Mouse (Mus musculus): Measurements from ENCODE around the gene Antxr1. TPM values are rescaled to one million over a fixed set of nuclear protein-coding genes. Genes with fewer than 3 reads are reported as not detected.

Gene Antxr1
- total RNA-seq, 2 experiments from 2014 or later: 19.4 to 19.5 TPM

DNA sequence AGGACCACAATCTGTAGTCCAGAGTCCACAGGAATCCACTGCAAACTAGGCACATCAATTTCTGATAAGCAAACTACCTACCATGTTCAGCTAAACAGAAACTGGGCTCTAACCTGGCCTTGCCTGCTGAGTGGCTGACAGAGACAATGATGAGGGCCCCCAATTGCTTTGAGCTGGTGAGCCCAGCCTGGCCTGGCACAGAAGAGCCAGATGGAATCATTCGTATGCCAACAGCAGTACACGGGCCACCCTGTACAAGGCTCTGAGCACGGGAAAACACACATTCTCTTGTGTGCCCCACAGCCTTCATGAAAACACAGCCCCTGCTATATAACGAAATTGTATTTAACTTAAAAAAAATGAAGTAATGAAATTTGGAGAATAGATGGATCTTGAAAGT lies 128.8 kb downstream of the Antxr1 start:
- intact Hi-C loops (cut with DNase I): no loop called here
- no peak for DNase-seq

DNA sequence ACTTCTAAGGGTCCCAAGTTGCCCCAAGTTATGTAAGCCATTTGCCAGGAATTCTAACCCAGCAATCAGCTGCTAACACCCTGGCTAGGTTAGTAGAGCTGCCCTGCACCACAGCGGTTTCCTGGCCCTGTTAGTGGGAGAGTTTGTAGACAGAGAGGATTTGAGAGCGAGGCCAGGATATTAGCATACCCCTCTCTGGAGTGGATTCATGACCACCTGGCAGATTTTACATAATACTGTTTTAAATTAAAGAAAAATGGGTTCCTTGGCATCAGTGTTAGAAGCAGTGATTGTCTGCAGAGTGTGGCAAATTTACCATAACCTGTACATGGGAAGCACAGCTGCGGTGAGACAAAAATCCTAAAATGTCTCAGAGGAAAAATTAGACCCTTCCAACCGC lies 132.2 kb downstream of the Antxr1 start:
- DNase-seq: no peak
- intact Hi-C loops (cut with DNase I): no loop called here

DNA sequence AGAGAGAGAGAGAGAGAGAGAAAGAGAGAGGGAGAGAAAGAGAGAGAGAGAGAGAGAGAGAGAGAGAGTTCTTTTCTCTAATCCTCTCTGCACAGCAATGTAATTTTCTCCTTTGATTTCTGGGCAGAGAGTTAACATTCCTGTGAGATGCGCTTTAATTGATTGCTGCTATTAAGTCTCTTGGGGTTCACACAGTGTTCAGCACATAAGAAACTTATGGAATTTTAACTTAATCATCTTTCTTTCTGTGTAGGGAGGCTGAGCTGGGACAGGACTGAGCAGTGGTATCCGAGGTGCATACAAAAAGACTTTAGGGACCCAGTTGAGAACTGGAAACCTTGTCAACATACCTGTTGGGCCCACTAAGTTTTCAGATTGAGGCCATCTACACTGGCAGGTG lies 132.6 kb downstream of the Antxr1 start:
- intact Hi-C loops (cut with DNase I): no loop called here

GRCm38 (mm10) chr6:87202048-87202605 lies 133.5 kb downstream of the Antxr1 start:
- no peak for DNase-seq
- intact Hi-C loops (cut with DNase I): no loop called here

More for the DNA sequence above, 132.6 kb downstream of the Antxr1 start:
- no peak for DNase-seq

DNA sequence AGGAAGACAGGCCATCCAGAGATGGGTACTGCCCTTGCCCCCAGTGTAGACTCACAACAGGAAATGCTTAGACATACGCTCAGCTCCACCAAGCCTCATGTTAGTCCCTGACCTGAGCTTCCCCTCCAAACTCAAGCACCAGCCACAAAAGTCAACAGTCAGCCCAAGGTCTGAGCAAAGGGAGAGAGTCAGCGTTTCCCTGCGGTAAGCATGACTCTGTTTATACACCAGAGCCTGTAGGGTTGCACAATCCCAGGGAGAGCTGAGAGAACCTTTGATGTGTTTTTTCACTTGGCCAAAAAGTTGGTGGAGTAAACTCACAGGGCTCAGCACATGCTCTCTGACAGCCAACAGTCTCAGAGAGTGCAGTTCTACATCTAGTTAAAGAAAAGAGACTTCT lies 145.9 kb downstream of the Antxr1 start:
- intact Hi-C loops (cut with DNase I): no loop called here

GRCm38 (mm10) chr6:87186988-87187387 lies 148.6 kb downstream of the Antxr1 start:
- peak; percentile 58 to 62 for DNase-seq
- intact Hi-C loops (cut with DNase I): no loop called here

More for the DNA sequence above, 145.9 kb downstream of the Antxr1 start:
- DNase-seq: no peak

- no peak for DNase-seq
- intact Hi-C loops (cut with DNase I): no loop called here
Measured at GRCm38 (mm10) chr6:87184418-87184817, 151.2 kb downstream of the Antxr1 start.

GRCm38 (mm10) chr6:87183981-87184380 lies 151.6 kb downstream of the Antxr1 start:
- DNase-seq: no peak
- intact Hi-C loops (cut with DNase I): no loop called here

DNA sequence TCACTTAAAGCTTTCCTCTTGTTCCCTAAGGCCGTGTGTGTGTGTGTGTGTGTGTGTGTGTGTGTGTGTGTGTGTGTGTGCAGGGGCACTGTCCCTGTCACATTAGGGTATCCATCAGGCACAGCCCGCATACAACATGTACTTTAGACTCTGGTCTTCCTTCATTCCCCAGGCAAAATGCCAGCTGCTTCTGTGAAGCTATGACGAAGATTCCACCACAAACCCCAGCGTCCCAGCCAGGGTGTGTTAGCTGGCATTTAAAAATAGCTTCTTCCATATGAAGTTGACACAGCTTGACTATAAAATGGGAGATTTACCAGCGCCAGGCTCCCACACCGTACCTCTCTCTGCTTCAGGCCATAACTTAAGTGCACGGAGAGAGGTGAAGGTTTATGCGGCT lies 152.5 kb downstream of the Antxr1 start:
- intact Hi-C loops (cut with DNase I): no loop called here
- DNase-seq: peak; percentile 51 to 68

- intact Hi-C loops (cut with DNase I): no loop called here
- no peak for DNase-seq
Measured at GRCm38 (mm10) chr6:87182736-87183135, 152.9 kb downstream of the Antxr1 start.

- DNase-seq: no peak
- intact Hi-C loops (cut with DNase I): no loop called here
Measured at GRCm38 (mm10) chr6:87171461-87171860, 164.2 kb downstream of the Antxr1 start.

GRCm38 (mm10) chr6:87170875-87171274 lies 164.7 kb downstream of the Antxr1 start:
- intact Hi-C loops (cut with DNase I): no loop called here
- no peak for DNase-seq

DNA sequence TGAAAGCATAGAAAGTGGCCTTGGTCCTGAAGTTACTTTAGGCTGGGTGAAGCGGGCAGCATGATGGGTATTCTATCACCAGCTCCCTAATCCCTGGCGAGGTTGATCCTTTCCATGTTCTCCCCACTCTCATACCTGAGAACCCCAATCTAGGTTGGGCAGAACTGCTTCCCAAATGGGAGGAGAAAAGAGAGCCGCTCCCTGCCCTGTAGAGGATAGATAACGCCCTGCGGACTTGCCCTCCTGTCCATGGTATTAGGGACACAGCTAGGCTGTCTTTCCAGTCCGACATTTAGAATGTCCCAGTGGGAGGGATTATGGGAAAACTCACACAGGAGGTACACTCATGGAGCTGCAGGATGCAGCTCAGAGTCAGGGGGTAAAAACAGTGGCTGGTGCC lies 165.3 kb downstream of the Antxr1 start:
- DNase-seq: no peak
- intact Hi-C loops (cut with DNase I): no loop called here

- no peak for DNase-seq
- intact Hi-C loops (cut with DNase I): no loop called here
Measured at GRCm38 (mm10) chr6:87168021-87168420, 167.6 kb downstream of the Antxr1 start.

DNA sequence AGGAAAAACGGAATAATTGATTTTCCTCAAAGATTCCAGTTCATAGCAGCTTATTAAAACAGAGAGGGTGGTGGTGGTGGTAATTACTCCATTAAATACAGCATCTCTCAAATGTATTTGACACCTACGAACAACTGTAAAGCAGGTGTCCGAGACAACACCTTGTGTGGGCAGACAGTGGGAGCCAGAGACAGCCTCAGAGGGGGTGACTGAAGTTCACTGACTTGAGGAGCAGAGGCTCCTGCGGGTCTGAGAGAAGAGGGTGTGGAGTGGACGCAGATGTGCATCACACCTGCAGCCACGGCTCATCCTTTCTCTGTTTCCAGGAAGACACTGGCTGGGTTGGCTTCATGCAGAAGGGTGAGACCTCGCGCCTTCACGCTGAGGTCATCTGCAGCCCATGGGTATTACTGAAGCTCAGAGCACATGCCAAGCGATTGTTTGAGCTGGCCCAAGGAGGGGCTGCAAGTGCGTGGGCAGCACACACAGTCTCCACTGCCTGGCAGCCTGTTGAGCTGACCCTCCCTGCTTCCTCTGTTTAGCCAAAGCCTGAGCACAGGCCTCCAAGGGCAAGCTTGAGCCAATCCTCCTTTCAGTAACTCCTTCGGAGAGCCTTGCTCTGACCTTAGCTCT lies 168.8 kb downstream of the Antxr1 start:
- intact Hi-C loops (cut with DNase I): no loop called here
- no peak for DNase-seq

DNA sequence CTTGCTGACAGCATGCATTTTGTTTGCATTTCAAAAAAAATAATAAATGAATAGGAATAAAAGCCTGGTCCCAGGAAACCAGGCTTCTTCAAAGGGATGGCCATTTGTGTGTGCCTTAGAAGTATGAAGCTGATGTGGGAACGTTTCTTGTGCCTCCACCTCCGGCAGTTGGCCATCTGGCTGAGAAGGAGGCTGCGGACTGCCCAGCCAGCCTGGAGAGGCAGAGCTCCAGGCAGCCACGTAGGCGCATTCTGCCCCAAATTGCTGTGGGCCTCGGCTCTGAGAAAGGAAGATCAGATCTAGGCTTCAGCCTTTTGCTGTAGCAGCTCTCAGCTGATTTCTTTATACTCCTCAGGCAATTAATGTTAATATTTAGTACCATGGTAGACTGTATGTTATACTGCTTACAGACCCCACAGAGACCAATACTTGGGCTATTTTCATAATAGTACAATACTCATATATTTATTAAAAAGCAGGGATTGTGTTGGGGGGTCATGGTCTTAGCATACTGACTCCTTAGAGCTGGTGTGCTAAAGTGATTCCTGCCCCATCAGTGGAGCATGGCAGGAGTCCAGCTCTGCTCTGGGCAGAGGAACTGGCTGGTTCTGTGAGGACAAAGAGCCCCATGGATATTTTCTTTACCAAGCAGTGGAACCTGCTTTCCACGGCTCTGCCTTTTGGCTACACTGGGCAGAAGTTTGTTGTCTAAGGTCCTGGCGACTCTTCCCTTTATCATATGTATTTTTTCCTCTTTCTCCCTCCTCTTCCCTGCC lies 169.9 kb downstream of the Antxr1 start:
- intact Hi-C loops (cut with DNase I): no loop called here
- peak in 1 of 2 experiments; percentile 27 for DNase-seq

DNA sequence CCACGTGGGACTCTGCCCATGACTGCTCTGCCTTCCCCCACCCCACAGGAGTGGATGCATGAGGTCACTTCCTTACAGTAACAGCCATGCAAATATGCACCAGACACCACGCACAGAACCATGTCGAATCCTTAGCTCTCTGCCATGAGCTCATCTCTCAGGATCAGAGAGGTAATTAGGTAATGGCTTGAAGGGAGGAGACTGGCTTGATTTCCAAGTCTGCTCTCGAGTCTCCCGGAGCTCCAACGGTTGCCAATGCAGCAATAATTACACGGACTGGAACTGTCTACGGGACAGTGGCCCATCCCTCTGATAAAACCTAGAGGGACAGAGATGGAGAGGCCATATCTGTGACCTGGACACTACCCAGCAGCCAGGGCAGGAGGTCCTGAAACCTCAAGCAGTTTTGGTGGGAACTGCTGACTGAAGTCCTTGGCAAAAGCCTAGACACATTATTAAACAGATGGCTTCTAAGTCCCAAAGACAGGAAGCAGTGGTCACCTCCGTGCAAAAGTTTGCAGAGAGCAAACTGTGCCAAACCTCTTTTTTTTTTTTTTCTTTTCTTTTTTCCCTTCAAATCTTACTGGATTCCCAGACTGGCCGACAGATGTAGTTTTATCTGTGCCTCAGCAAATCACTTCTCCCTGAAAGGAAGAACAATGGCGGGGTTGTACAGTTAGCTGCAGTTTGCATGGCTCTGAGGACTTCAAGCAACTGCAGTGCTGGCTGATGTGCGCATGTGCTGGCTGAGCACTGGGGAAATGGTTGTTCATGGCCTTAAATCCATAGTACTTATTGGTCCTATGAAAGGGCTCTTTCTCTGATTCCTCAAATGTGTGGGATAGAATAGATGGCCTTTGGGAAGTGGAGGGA lies 174.0 kb downstream of the Antxr1 start:
- intact Hi-C loops (cut with DNase I): no loop called here
- peak in 1 of 2 experiments; percentile 32 for DNase-seq

DNA sequence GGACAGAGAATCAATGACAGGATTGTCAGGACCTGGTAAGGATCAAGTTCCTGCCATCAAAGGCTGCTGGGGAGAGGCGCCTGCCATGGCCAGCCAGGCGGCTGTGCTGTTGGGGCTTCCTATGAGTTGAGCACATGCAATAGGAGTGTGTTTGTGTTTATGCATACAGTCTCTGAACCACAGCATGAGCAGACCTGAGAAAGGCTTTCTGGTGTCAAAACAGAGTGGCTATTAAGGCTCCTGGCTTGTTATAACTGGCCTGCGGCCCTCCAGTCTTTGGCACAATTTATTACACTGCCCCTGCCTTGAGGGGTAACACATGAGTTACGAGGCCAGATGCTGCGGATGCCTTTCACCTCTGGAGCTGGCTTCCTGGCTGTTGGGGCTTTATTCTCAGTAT lies 175.4 kb downstream of the Antxr1 start:
- intact Hi-C loops (cut with DNase I): no loop called here
- DNase-seq: no peak

- DNase-seq: no peak
- intact Hi-C loops (cut with DNase I): no loop called here
Measured at GRCm38 (mm10) chr6:87158062-87158623, 177.5 kb downstream of the Antxr1 start.

GRCm38 (mm10) chr6:87153836-87154235 lies 181.8 kb downstream of the Antxr1 start:
- intact Hi-C loops (cut with DNase I): no loop called here
- DNase-seq: no peak

- no peak for DNase-seq
- intact Hi-C loops (cut with DNase I): no loop called here
Measured at GRCm38 (mm10) chr6:87153231-87153580, 182.4 kb downstream of the Antxr1 start.

Data from heart, postnatal 14 days (tissue).